Mouse (Mus musculus): Measurements from ENCODE around the gene Glt8d1.

The Glt8d1 gene

GRCm38 (mm10) chr14:31001307-31002205 lies at the start of gene Glt8d1, which contains the start of gene Spcs1:
TSS of gene Glt8d1 (plus strand) at chr14:31001400.
TSS of gene Spcs1 (minus strand) at chr14:31001672.
- DNase-seq (ENCODE audit: low spot score), result peak; percentile 84

- no peak for DNase-seq (ENCODE audit: low spot score)
These were observed 42.7 kb upstream of the Glt8d1 start for GRCm38 (mm10) chr14:30958517-30958916.

GRCm38 (mm10) chr14:30959031-30959430 lies 42.2 kb upstream of the Glt8d1 start:
- no peak for DNase-seq (ENCODE audit: low spot score)

GRCm38 (mm10) chr14:30960366-30960765 lies 40.8 kb upstream of the Glt8d1 start:
- DNase-seq (ENCODE audit: low spot score), result no peak

- DNase-seq (ENCODE audit: low spot score), result no peak
These were observed 27.0 kb upstream of the Glt8d1 start for GRCm38 (mm10) chr14:30974204-30974603.

- no peak for DNase-seq (ENCODE audit: low spot score)
These were observed 25.0 kb upstream of the Glt8d1 start for GRCm38 (mm10) chr14:30976222-30976621.

GRCm38 (mm10) chr14:30996417-30996816 lies 4.8 kb upstream of the Glt8d1 start:
- no peak for DNase-seq (ENCODE audit: low spot score)

GRCm38 (mm10) chr14:31000356-31000755 lies 844 bp upstream of the Glt8d1 start:
- DNase-seq (ENCODE audit: low spot score), result no peak

- DNase-seq (ENCODE audit: low spot score), result no peak
These were observed 339 bp upstream of the Glt8d1 start for GRCm38 (mm10) chr14:31000816-31001306.

GRCm38 (mm10) chr14:31004527-31004926 lies 3.3 kb downstream of the Glt8d1 start:
- DNase-seq (ENCODE audit: low spot score), result no peak

GRCm38 (mm10) chr14:31006779-31007178 lies 5.6 kb downstream of the Glt8d1 start:
- DNase-seq (ENCODE audit: low spot score), result no peak

- DNase-seq (ENCODE audit: low spot score), result no peak
These were observed 10.4 kb downstream of the Glt8d1 start for GRCm38 (mm10) chr14:31011588-31011987.

- DNase-seq (ENCODE audit: low spot score), result no peak
These were observed 12.7 kb downstream of the Glt8d1 start for GRCm38 (mm10) chr14:31013928-31014327.

GRCm38 (mm10) chr14:31016063-31016462 lies 14.9 kb downstream of the Glt8d1 start:
- no peak for DNase-seq (ENCODE audit: low spot score)

GRCm38 (mm10) chr14:31017854-31018253 lies 16.7 kb downstream of the Glt8d1 start:
- peak; percentile 45 for DNase-seq (ENCODE audit: low spot score)

- DNase-seq (ENCODE audit: low spot score), result peak; percentile 97
These were observed 17.7 kb downstream of the Glt8d1 start, which contains the start of the genes Pbrm1 and Gnl3 for GRCm38 (mm10) chr14:31018860-31019291. TSS of gene Pbrm1 (plus strand) at chr14:31019138. TSS of gene Gnl3 (minus strand) at chr14:31019152.

GRCm38 (mm10) chr14:31019331-31020205 lies 18.4 kb downstream of the Glt8d1 start:
- peak; percentile 92 for DNase-seq (ENCODE audit: low spot score)

- no peak for DNase-seq (ENCODE audit: low spot score)
These were observed 21.4 kb downstream of the Glt8d1 start for GRCm38 (mm10) chr14:31022579-31022978.

GRCm38 (mm10) chr14:31025785-31026184 lies 24.6 kb downstream of the Glt8d1 start:
- DNase-seq (ENCODE audit: low spot score), result peak; percentile 45

- DNase-seq (ENCODE audit: low spot score), result no peak
These were observed 44.1 kb downstream of the Glt8d1 start for GRCm38 (mm10) chr14:31045296-31045695.

- DNase-seq (ENCODE audit: low spot score), result no peak
These were observed 44.6 kb downstream of the Glt8d1 start for GRCm38 (mm10) chr14:31045817-31046216.

Measured in T-cell, adult 2 months (primary cell).